Mouse (Mus musculus) lung, embryonic 16.5 days (tissue): Measurements from ENCODE around the gene Flt4. TPM values are rescaled to one million over a fixed set of nuclear protein-coding genes. Genes with fewer than 3 reads are reported as not detected.
A peak's percentile ranks its signal among the peaks of the same experiment; 100 is the strongest.

Experiments
- ATAC-seq: fragments of 200-750 bp; cut with Nextera tagmentation; 2 replicates; pipeline ENCODE4 v1.8.0; 2017; ENCODE audit warnings: low read depth, mild to moderate bottlenecking, moderate library complexity
- H3K27ac ChIP-seq: fragments of 300-500 bp; sonication (generic); 2 replicates; pipeline ENCODE4 v1.5.1; 2014; ENCODE audit warnings: mild to moderate bottlenecking, control low read depth, low read length
- H3K27me3 ChIP-seq: fragments of 300-500 bp; sonication (generic); 2 replicates; pipeline ENCODE4 v1.6.1; 2014; ENCODE audit warnings: low read depth, low read length, mixed read lengths; ENCODE audit not compliant: control insufficient read depth, insufficient read depth
- H3K36me3 ChIP-seq: fragments of 300-500 bp; sonication (generic); 2 replicates; pipeline ENCODE4 v1.6.1; 2014; ENCODE audit warnings: low read length; ENCODE audit not compliant: control insufficient read depth, insufficient read depth
- H3K4me1 ChIP-seq: fragments of 300-500 bp; sonication (generic); replicated peaks from 2 replicates; pipeline ENCODE4 v1.6.1; 2014; ENCODE audit warnings: low read length, mixed read lengths; ENCODE audit not compliant: control insufficient read depth, insufficient read depth
- H3K4me2 ChIP-seq: fragments of 300-500 bp; sonication (generic); 2 replicates; pipeline ENCODE4 v1.6.1; 2014; ENCODE audit warnings: low read depth, low read length, control low read depth
- H3K4me3 ChIP-seq: fragments of 300-500 bp; sonication (generic); 2 replicates; pipeline ENCODE4 v1.5.1; 2014; ENCODE audit warnings: mild to moderate bottlenecking, low read length, control low read depth
- H3K9ac ChIP-seq: fragments of 300-500 bp; sonication (generic); 2 replicates; pipeline ENCODE4 v1.6.1; 2014; ENCODE audit warnings: low read length, control low read depth
- H3K9me3 ChIP-seq: fragments of 300-500 bp; sonication (generic); 2 replicates; pipeline ENCODE4 v1.6.1; 2016; ENCODE audit warnings: low read length; ENCODE audit not compliant: control insufficient read depth
- WGBS: fragments of 180-500 bp; shearing (Covaris S2); extraction: QIAGEN DNeasy Blood & Tissue Kit; methylation state at CpG from one replicate; pipeline ENCODE4 v1.1.7; 2014; 5-methylcytosine and 5-hydroxymethylcytosine counted together
- polyA plus RNA-seq: library from polyadenylated mRNA; unstranded; fragments of >200 nt; fragmentation: Nextera tagmentation; extraction: Ambion mirVana; gene quantifications from 2 replicates; pipeline ENCODE4 v1.2.1, GENCODE M21; 2015

Flt4 gene
- polyA plus RNA-seq, 1 experiment from 2014 or later, result 10.7 TPM

- no peak overlapping the region; the same call in 1 of the 2 replicates for H3K4me2 ChIP-seq
- no peak overlapping the region for H3K9ac ChIP-seq
- no peaks in the 10 kb centered on the region for H3K4me1 ChIP-seq
- H3K27me3 ChIP-seq, result peaks cover 14% of the 10 kb centered on the region
- peak; percentile 64 for ATAC-seq
- 10% methylated on average over 10 of the region's 10 CpGs for WGBS
- H3K4me3 ChIP-seq, result no peak overlapping the region
- no peaks in the 10 kb centered on the region for H3K9me3 ChIP-seq
- no peak overlapping the region for H3K27ac ChIP-seq
- no peaks in the 10 kb centered on the region for H3K36me3 ChIP-seq
These were observed 4.3 kb downstream of the Flt4 start for GRCm38 (mm10) chr11:49613349-49613748.

DNA sequence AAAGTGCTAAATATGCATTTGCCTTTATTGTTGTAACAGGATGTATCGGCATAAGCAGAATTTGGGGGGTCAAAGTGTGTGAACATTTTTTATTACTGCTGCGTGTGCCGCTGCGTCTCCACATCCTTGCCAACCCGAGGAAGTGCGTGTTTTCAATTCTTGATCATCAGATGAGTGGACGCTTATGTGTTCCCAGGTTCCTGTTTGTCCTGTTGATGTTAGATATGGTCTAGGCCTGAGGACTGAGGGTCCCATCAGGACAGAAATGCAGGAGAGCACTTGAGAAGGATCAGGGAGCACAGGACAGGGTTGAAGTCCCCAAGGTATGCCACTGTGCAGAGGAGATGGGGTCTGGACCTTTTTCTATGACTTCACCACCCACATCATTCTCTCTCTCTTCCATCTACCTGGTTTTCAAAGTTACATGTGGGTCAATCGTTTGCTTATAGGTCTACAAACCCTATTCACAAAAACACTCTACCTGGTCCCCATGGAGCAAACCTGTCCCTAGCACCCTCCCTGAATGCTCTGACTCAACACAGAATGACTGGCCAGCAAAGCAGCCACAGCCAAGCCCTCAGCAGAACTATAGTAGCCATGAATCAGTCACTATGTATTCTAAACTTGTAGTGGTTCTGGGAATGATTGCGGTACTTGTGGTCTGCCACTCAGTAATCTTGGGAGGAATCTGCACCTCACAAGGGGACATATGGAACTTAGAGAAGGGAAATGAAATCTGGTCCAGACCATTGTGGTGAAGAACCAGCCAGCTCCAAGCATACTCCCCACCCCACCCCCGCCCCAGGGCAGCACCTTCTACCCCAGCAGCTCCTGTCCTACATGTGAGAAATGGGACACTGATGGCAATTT, 7.0 kb downstream of the Flt4 start:
- Histone ChIP-seq H3K27ac (no peak overlapping the region), H3K27me3 (peaks cover 5% of the 10 kb centered on the region; the same call in 1 of the 2 replicates), H3K36me3 (no peaks in the 10 kb centered on the region), H3K9me3 (no peaks in the 10 kb centered on the region), H3K4me1 (no peaks in the 10 kb centered on the region), H3K9ac (no peak overlapping the region), H3K4me3 (no peak overlapping the region), H3K4me2 (no peak overlapping the region)
- 78% methylated on average over 10 of the region's 10 CpGs for WGBS
- ATAC-seq, result no peak

- Histone ChIP-seq H3K9ac (no peak overlapping the region), H3K36me3 (no peaks in the 10 kb centered on the region), H3K4me1 (no peaks in the 10 kb centered on the region), H3K4me3 (no peak overlapping the region), H3K9me3 (no peaks in the 10 kb centered on the region), H3K4me2 (no peak overlapping the region), H3K27me3 (no peaks in the 10 kb centered on the region; the same call in 1 of the 2 replicates), H3K27ac (no peak overlapping the region)
- 62% methylated on average over 8 of the region's 8 CpGs for WGBS
- ATAC-seq, result no peak
These were observed 9.4 kb downstream of the Flt4 start for GRCm38 (mm10) chr11:49618476-49618875.

- Histone ChIP-seq H3K27ac (no peak overlapping the region), H3K27me3 (no peaks in the 10 kb centered on the region), H3K4me2 (no peak overlapping the region), H3K9ac (no peak overlapping the region), H3K9me3 (no peaks in the 10 kb centered on the region), H3K36me3 (no peaks in the 10 kb centered on the region), H3K4me3 (no peak overlapping the region), H3K4me1 (no peaks in the 10 kb centered on the region)
- ATAC-seq, result no peak
- WGBS, result 74% methylated on average over 5 of the region's 5 CpGs
These were observed 12.9 kb downstream of the Flt4 start for GRCm38 (mm10) chr11:49621953-49622352.

DNA sequence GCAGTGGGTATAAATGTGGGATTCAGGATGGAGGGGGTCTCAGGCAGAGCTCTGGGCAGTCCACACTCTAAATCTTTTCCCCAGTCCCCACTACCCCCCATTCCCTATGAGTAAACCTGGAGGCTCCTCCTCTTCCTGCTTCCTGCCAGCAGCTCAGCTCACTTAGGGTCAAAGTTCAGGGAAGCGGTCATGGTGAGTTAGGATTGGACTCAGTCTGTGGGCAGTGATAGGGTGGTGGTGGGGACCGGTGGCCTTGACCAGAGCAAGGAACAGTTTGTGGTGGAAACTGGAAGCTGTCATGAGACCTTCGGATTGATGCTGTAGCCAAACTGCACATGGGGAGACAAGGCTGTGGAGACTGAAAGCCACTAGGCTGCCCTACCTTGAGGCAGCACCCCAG, 15.1 kb downstream of the Flt4 start:
- no peak overlapping the region for H3K27ac ChIP-seq
- H3K4me1 ChIP-seq, result no peaks in the 10 kb centered on the region
- no peak overlapping the region for H3K4me3 ChIP-seq
- no peak overlapping the region for H3K9ac ChIP-seq
- H3K27me3 ChIP-seq, result no peaks in the 10 kb centered on the region
- no peak for ATAC-seq
- no peak overlapping the region for H3K4me2 ChIP-seq
- H3K9me3 ChIP-seq, result no peaks in the 10 kb centered on the region
- 84% methylated on average over 3 of the region's 3 CpGs for WGBS
- no peaks in the 10 kb centered on the region for H3K36me3 ChIP-seq

GRCm38 (mm10) chr11:49625863-49626262, 16.8 kb downstream of the Flt4 start:
- H3K4me2 ChIP-seq, result no peak overlapping the region
- 65% methylated on average over 15 of the region's 15 CpGs for whole genome bisulfite sequencing
- no peak for ATAC-seq
- no peak overlapping the region for H3K9ac ChIP-seq
- no peaks in the 10 kb centered on the region for H3K9me3 ChIP-seq
- H3K4me1 ChIP-seq, result no peaks in the 10 kb centered on the region
- H3K36me3 ChIP-seq, result no peaks in the 10 kb centered on the region
- H3K27ac ChIP-seq, result no peak overlapping the region
- no peak overlapping the region for H3K4me3 ChIP-seq
- no peaks in the 10 kb centered on the region for H3K27me3 ChIP-seq

DNA sequence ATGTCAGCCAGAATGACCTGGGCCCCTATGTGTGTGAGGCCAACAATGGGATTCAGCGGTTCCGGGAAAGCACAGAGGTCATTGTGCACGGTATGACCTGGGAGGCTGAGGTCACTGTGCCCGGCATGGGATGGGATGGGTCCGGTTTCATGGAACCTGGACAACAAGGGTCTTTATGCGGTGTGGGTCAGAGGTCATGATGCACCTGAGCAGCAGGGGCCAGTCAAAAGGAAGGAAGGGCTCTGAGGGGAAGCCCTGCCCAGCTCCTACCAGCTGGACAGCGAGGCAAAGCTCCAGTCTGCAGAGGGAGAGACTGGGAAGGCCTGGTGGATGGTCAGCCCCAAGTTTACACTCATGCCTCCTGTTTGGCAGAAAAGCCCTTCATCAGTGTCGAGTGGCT, 17.7 kb downstream of the Flt4 start:
- Histone ChIP-seq H3K36me3 (no peaks in the 10 kb centered on the region), H3K27ac (no peak overlapping the region), H3K27me3 (no peaks in the 10 kb centered on the region), H3K4me2 (no peak overlapping the region), H3K4me1 (no peaks in the 10 kb centered on the region), H3K9ac (no peak overlapping the region), H3K9me3 (no peaks in the 10 kb centered on the region), H3K4me3 (no peak overlapping the region)
- no peak for ATAC-seq
- 73% methylated on average over 8 of the region's 8 CpGs for WGBS

GRCm38 (mm10) chr11:49631154-49631553, 22.1 kb downstream of the Flt4 start:
- no peak overlapping the region for H3K4me2 ChIP-seq
- H3K27me3 ChIP-seq, result peaks cover 34% of the 10 kb centered on the region
- H3K9ac ChIP-seq, result no peak overlapping the region
- no peak for ATAC-seq
- WGBS, result 17% methylated on average over 3 of the region's 3 CpGs
- peak overlapping the region; percentile 52; the same call in 1 of the 2 replicates for H3K27ac ChIP-seq
- no peak overlapping the region for H3K4me3 ChIP-seq
- H3K9me3 ChIP-seq, result no peaks in the 10 kb centered on the region
- H3K36me3 ChIP-seq, result no peaks in the 10 kb centered on the region
- no peaks in the 10 kb centered on the region for H3K4me1 ChIP-seq

DNA sequence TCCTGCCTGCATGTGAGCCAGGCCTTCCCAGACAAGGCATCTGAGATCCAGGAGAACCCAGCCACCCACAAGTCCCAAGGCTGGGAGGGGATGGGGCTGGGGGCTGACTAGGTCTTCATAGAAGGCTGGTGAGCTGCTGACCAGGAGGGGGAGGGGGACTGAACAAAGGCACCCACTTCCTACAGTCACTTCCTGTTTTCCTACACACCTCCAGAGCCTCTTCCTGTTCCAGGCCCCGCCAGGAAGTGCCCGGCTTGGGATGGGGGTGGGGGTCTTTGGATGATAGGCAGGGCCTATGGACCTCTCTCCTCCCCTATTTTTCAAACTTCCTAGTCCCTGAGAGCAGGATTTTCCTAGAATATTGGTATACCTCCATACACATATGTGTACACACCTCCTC, 23.2 kb downstream of the Flt4 start:
- no peak overlapping the region for H3K4me2 ChIP-seq
- peak overlapping the region; percentile 55 for H3K27ac ChIP-seq
- H3K4me3 ChIP-seq, result no peak overlapping the region
- no peak overlapping the region for H3K9ac ChIP-seq
- H3K9me3 ChIP-seq, result no peaks in the 10 kb centered on the region
- WGBS, result 44% methylated on average over 2 of the region's 2 CpGs
- H3K4me1 ChIP-seq, result no peaks in the 10 kb centered on the region
- no peaks in the 10 kb centered on the region for H3K36me3 ChIP-seq
- peak; percentile 53 for ATAC-seq
- peaks cover 44% of the 10 kb centered on the region for H3K27me3 ChIP-seq
